Mouse (Mus musculus) telencephalon, adult 2 months (tissue): ENCODE results near the gene Pigr.

Source experiments
- DNase-seq: peaks from one replicate; pipeline ENCODE4 v3.0.0-alpha.2; 2011; ENCODE audit warnings: low read depth, low spot score

The Pigr gene

DNA sequence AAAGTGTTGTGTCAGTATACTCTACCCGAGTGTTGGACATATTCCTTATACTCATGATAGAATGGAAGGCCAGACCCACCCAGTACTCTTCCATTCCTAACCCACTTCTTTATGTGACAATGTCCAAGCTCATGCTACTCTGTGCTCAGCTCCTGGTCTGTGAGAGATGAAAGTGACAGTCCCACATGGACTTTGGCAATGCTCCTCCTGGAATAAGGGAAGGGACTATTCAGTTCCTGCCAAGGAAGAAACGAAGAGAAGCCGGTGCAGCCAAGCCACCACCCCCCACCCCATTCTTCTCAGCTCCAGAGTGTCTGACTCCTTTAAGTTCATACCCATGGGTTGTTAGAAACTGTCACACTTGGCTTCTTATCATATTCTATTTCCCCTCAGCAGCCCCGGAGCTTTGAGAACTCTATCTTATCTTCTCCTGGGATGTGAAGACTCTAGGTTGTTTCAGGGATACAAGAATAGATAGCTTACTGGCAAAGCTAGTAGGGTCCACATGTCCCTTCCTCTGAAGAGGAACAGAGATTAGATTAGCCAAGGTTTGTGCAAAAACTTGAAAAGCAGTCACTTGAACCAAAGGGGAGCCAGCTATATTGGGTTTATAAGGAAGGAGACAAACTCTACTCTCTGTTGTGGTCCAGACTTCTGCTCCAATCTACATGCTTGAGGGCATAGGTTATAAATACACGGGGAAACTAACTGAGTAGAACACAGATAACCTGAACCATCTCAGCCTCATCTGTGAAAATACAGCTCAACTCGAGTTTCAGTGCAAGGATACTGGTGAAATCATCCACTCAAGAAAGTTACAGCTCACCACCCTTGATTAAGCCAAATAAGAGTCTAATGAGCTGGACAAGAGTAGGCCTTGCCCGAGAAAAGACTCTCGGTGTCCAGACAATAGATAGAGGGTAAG is 3.7 kb downstream of the Pigr start:
- DNase-seq, result no peak

DNA sequence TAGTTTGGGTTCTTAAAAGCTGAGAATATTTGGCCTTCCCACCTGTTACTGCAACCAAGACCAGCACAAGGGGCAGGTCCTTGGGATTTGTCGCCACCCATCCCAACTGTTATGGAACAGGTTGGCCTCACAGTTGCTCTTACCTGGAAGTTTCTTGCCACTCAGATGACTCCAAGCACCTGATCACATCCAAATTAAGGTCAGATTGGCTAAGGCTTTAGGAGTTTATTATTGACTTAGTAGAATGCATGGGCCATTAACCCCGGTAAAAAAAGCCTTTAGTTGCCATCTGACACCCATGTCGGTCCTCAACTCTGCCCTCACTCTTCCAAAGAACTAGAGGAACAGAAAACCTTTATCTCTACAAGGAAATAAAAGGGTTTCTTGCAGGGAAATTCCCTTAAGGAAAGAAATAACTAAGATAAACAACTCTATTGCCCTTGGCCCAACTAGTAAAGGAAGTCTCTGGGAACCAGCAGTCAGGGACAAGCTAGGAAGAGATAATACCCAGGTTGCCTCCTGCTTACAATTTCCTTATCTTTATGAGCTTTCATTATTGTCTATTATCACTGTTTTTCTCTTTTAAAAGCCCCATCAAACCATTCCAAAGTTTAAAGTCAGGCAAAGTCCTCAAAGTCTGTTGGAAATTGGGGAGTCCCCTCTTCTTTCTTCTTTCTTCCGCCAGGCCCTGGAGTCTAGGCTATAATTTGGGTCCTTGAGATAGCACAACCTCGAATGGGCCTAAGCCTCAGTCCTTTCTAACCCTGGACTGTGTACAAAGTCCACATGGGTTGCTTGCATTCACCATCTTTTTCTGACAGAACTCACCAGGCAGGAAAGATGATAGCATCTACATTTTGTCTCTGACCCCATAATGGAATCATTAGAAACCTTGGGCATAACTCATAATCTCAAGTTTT is 6.0 kb downstream of the Pigr start:
- DNase-seq, result no peak

DNA sequence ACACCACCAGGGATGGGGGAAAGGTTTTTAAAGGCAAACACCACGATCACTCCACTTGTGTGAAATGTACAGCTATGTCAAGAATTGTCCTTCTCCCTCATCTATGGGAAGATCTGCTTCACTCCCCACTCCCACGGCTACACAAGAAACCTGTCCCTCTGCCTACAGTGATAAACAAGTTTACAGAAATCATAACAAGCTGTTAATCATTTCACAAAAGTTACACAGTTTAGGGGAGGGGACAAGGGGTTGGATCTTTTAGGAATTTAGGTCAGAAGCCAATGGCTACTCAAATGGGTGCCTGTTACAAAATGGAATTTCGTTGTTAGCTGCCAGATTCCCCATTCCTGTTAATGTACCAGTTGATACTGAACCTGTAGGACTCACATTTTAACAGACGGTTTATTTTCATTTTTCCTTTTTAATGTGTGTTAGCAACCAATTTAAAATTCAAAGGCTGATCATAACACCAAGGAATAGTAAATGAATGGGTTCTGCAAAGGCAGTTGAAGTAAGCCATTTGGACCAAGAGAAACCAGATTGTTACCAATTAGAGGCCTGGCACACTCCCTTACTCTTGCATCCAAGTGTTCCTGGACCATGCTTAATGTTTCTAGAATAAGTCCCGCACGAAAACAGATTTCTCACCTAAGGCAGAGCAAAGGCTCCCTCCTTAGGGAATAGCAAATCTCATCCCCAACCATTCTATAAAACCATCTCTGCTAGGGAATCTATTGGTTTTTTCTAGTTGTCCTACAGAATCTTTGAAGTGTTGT is 8.9 kb downstream of the Pigr start:
- DNase-seq, result peak; percentile 65

DNA sequence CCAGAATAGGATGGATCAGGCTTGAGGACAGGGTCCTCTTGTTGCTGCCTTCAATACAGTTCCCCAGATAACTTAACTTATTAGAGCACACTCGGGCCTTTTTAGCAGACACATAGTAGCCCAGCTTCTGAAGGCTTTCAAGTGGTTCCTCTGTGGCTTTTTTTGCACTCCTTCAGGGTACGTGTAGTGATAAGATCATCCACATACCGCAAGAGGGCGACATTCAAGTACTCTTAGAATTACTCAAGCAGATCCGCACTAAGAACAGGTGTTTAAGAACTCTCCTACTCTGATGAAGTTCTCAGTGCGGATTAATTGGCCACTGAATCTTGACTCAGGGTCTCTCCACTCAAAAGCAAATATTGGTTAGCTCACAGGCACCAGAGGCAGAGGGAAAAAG is 11.8 kb downstream of the Pigr start:
- DNase-seq, result no peak

DNA sequence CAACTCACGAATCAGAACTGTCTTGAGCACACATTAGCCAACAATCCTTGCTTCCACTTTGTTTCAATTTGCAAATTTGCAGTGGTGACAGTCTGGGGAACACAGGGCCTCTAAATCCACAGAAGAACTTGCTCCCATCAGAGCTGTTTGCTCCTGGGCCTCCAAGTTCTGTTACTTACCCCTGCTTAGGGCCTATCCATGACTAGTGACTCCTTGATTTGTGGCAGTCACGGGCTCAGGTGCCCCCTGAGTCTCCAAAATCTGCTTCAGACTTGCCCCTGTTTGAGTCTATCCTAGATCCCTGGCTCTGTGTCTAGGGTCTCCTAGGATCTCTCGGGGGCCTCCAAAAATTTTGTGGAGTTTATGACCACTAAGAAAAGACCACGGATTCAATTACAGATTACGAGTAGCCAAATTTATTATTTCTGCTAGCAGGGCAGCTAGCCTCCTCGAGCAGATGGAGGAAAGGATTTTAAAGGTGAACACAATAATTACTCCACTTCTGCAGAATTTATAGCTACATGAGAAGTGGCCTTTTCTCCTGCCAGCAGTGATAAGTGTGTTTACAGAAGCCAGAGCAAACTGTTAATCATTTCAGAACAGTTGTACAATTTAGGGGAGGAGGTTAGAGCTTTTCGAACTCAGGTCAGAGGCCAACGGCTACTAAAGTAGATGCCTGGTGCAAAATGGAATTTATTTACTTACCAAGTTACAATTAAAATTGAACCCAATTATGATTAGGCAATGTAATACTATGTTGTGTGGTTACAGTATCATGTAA is 14.3 kb downstream of the Pigr start:
- no peak for DNase-seq

DNA sequence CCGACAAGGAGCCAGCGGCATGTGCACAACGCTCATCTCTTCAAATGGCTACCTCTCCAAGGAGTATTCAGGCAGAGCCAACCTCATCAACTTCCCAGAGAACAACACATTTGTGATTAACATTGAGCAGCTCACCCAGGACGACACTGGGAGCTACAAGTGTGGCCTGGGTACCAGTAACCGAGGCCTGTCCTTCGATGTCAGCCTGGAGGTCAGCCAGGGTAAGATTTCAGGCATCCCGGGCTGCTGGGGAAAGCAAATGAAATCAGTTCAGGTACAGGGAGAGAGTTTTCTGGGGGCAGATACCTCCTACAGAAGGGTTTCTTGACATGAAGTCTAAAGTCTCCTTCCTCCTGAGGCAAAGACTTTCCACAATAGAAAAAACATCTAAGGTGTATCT is 15.1 kb downstream of the Pigr start:
- DNase-seq, result no peak

DNA sequence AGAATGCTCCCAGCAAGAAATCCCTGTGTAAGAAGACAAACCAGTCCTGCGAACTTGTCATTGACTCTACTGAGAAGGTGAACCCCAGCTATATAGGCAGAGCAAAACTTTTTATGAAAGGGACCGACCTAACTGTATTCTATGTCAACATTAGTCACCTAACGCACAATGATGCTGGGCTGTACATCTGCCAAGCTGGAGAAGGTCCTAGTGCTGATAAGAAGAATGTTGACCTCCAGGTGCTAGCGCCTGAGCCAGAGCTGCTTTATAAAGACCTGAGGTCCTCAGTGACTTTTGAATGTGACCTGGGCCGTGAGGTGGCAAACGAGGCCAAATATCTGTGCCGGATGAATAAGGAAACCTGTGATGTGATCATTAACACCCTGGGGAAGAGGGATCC is 18.0 kb downstream of the Pigr start:
- DNase-seq, result no peak

DNA sequence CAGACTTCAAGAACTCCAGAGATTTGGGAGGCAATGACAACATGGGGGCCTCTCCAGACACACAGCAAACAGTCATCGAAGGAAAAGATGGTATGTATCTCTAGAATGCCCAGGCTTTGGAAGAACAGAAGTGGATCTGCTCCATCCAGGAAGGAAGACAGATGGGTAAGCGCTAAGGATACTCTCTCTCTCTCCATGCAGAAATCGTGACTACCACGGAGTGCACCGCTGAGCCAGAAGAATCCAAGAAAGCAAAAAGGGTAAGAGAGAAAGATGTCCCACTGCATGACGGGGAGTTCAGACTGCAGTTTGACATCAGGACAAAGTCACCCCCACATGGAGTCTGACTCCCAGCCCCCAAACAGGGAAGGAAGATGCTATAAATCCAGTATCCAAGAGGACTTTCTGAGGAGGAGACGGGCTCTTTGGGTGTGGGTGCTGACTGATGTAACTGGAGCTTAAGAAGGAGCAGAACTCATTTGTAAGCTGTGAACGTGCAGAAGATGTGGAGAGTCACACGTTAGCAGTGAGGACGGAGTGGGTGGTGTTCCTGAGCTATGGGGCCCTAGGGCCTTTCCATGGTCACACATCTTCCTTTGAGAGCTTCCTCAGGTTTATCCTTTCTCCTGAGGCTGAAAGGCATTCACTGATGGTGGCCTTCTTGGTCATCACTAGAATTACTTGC is 23.2 kb downstream of the Pigr start:
- DNase-seq, result peak; percentile 41

DNA sequence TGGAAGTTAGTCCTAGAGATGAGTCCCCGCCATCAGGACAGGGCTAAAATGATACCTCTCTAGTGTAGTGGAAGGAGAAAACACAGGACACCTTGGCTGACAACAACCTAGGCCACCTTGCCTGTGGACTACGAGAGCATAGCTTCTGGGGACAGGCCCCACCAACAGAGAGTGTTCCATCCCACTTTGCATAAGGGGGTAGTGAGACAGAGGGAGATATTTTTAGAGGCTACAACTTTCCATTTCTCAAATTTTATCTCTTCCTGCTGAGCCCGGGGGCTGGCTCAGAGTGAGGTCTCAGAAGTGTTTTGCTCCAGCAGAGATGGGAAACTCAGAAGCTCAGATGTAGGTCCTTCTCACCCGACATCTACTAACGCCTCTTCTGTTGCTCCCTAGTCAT is 23.9 kb downstream of the Pigr start:
- DNase-seq, result no peak

DNA sequence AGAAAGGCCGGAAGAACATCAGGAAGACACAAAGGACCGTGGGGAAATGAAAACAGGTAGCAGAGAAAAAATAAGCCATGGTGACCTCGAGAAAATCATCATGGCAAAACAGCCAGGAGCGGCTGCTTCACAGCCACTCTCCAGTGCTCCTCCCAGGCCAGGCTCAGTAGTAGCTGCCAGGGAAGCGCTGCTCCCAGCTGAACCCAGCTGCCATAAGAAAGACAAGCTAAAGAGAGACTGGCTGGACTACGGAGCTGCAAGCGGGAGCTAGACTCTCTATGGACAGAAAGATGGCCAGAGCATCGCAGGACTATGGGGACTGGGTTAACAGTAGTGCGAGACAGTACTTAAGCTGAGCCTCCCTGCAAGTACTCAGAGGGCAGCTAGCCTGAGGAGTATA is 28.3 kb downstream of the Pigr start:
- no peak for DNase-seq

DNA sequence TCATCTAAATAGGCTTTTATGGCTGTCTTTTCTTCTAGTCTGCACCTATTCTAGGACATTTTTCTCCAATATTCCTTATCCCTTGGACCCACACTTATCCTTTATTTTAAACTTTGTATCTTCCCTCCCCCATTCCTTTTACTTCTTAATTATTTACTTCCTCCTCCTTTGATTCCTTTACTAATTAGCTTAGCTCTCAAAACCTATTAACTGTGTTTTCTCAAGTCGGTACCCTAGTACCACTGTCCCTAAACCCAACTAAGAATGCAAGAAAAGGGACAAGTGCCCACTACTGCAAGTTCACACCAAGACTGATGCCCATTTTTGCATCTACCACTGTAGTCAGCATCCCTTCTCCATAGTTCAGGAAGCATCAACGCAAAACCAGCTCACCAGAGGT is 29.2 kb downstream of the Pigr start:
- no peak for DNase-seq

DNA sequence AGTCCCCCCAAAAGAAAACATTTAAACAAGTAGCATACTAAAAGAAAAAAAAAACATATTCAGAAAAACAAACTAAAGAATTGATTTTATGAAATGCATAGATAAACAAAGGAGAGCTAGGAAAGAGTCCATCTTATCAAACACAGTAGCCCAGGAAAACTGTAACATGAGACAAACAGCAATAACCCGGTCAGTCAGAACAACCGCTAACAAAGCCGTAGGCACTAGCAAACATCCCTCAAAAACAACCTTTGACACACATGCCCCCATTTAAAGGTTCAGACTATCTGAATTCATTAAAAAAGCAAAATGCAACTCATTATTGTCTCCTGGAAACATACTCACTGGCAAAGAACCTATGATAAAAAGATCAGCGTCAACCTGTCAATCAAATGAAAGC is 31.0 kb downstream of the Pigr start:
- DNase-seq, result no peak

DNA sequence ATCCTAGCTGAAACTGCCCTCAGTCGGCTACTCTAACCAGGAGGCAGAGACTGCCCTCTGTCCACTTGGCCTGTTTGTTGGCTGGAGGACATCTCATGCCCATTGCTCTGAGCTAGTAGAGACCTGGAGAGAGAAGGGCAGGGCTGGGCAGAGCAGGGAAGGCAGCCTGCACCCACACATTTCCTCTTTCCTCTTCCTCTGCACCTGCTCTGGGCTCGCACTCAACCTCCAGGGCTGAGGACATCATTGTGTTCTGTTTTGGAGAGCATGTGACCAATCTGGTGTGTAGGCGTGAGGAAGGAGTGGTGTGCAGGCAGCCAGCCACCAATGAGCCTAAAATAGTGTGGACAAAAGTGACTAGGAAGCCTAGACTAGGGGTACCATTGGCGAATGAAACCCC is 37.8 kb downstream of the Pigr start:
- DNase-seq, result no peak

DNA sequence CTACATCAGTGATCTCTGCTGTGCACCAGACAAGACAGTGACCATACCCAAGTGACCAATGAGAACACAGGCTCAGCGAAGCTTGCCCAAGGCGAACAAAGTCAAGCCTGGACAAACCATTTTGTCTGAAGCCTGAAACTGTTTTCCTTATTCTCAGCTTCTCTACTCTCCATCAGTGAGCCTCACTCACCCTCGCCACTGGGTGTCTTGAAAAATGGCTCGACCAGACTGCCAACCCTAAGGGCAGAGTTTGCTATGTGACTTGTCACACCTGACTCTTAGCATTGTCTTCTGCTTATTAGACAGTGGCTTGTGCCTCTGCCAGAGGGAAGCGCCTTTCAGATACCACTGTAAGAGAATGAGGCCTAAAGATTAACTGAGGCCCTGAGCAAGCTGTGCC is 38.3 kb downstream of the Pigr start:
- no peak for DNase-seq

DNA sequence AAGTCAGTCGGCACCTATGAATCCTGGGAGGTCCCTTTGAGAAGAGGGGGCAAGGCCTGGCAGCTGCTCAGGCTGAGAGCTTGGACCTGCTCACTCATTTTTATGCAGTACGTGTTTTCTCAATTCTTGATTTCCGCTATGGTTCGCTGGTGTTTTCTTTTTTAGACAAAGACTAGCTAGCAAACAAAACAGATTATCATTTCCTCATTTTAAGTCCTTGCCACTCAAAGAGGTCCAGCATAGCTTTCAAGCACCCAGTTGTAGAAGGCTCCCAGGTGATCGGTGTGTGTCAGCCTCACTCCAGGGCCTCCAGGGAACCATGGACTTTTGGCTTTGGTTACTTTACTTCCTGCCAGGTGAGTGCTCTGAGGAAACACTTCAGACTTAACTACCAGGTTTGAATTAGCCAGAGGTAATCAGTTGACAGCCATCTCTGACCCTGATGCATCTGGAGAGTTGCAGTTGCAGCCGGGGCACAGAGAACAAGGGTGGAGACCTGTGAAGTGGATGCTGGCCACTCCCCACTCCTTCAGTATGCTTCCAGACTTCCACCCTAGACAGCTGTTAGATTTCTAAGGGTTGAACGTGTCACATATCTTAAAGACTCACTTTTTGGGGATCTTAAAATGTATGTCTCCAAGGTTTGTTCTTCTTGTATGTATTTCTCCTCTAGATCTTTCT is 39.2 kb downstream of the Pigr start, which contains the start of gene Fcmr:
Fcmr (plus strand) TSS at position 129 of the 681 bp plus-strand sequence.
- no peak for DNase-seq

DNA sequence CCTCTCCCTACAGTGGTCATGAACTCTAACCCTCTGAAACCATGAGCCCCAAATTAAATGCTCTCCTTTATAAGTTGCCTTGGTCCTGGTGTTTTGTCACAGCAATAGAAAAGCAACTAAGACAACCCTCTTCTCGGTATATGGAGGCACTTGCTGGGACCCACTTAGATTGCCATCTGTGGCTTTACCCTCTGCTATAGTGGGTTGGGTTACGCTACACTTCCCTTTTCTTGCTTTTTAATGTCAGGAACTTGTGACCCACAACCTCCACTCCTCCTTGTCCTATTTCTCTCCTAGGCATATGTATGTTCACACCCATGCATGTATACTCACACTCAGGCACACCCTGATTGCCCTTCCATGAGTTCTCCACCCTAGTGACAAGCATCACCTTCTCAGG is 46.4 kb downstream of the Pigr start:
- DNase-seq, result no peak

DNA sequence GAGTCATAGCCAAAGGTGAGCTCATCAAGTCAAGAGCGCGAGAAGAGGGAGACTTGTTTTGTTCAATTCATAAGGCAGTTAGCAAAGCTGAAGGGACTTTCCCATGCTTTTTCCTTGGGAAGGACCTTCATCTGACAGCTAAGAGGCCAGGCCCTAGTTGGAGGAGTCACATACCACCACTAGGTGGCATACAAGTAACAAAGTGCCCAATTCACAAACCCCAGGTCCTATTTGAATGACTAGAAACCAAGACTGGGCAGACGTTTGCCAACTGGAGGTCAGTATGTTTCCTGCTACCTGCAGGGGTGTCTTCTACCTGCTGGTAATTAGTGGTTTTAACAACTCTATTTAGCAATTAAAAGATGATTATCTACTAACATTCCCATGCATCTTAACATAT is 48.7 kb downstream of the Pigr start:
- DNase-seq, result peak; percentile 38

DNA sequence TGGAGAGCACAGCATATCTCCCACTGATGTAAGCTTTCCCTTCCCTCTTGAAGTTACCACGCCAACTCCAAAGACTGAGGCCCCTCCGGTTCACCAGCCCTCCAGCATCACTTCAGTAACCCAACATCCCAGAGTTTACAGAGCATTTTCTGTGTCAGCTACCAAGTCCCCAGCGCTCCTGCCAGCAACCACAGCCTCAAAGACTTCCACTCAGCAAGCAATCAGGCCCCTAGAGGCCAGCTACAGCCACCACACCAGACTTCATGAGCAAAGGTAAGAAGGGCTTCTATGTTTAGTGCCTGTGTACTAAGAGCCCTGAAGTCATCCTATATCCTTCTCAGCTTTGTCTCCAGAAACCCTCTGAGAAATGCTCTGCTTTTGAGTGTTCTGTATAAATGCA is 49.4 kb downstream of the Pigr start:
- no peak for DNase-seq

DNA sequence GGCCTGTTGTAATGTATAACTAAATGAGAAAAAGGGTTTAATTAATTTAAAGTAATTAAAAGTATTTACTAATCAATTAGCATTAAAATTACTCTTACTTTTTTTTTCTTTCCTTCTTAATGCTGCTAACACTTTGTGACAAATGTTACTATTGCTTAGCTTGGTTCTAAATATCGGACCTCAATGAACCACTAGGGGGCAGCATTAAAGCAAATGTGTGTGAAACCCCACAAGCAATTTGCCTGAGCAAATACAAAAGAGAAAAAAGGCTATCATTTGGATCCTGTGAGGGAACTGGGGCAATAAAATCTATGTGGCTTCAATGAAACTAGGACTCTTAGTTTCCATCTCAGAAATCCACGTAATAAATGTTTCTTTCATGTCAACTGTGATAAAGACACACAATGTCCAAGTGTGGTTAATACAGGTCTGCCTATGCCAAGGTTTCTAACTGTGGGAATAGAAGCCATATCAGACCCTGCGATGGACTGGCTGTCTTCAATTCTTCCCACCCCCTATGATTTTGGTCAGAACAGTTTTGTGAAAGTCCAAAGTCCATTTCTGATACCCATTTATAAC is 50.5 kb downstream of the Pigr start:
- DNase-seq, result peak; percentile 67
